Mouse (Mus musculus): ENCODE results near the gene Prr3.

- TF ChIP-seq EP300 (IDR thresholded peaks at IDR 0.05; ENCODE audit: low read depth) (no peak), CTCF (IDR thresholded peaks at IDR 0.05; ENCODE audit: low read depth) (peak; percentile 100)
These were observed 13.6 kb upstream of the Prr3 start for GRCm38 (mm10) chr17:35993675-35994074.

Measured in liver, embryonic 14.5 days (tissue).